Mouse (Mus musculus): ENCODE measurements around the gene Hoxd4.

- TF ChIP-seq CTCF (IDR thresholded peaks at IDR 0.05; ENCODE audit: control insufficient read depth, insufficient read depth, low read length) (no peak), POLR2A (IDR thresholded peaks at IDR 0.05; ENCODE audit: borderline replicate concordance, control insufficient read depth, low read depth, low read length) (no peak)
Measured at GRCm38 (mm10) chr2:74751861-74752260, 40.1 kb downstream of the Hoxd4 start.
